In genomic region chr8:61897402-61897801, GRCm38 (mm10) we compare ENCODE assay signal across 25 mouse cellular contexts. TPM values are rescaled to one million over a fixed set of nuclear protein-coding genes. Genes with fewer than 3 reads are reported as not detected.
DNase-seq lines count a peak whose midpoint lies in the region; ATAC-seq lines count a peak whose summit lies in the region.
"Had no signal": no experiment of that assay in that cellular context is flagged by ENCODE, and none has a peak within 500 bp of the region (broad histone marks: within the 10 kb centered on the region; RNA-seq: fewer than 3 reads in every experiment).

No protein-coding gene starts in this region.

- H3K9me3 ChIP-seq in heart, embryonic 10.5 days: no peaks in the 10 kb centered on the region
- no peaks in the 10 kb centered on the region for H3K9me3 ChIP-seq in heart, embryonic 16.5 days (replicated peaks; ENCODE audit: control insufficient read depth, low read length)
- H3K9me3 ChIP-seq: embryonic facial prominence, embryonic 13.5 days; forebrain, embryonic 13.5 days; hindbrain, embryonic 15.5 days; midbrain, embryonic 12.5 days had no signal

- H3K27me3 ChIP-seq in heart, embryonic 10.5 days (ENCODE audit: insufficient read depth, poor library complexity, severe bottlenecking): no peaks in the 10 kb centered on the region
- no peaks in the 10 kb centered on the region for H3K27me3 ChIP-seq in heart, embryonic 16.5 days (ENCODE audit: control insufficient read depth, insufficient read depth, low read length)
- H3K27me3 ChIP-seq: embryonic facial prominence, embryonic 13.5 days; forebrain, embryonic 13.5 days; hindbrain, embryonic 15.5 days; midbrain, embryonic 12.5 days had no signal

- whole genome bisulfite sequencing in heart, embryonic 10.5 days: 53% methylated on average over 1 of the region's 1 CpGs
- 35% methylated on average over 1 of the region's 1 CpGs for WGBS in heart, embryonic 16.5 days

- peak overlapping the region; percentile 54 for H3K4me2 ChIP-seq in heart, embryonic 16.5 days (ENCODE audit: low read depth, low read length)
- H3K4me2 ChIP-seq: embryonic facial prominence, embryonic 13.5 days; forebrain, embryonic 13.5 days; hindbrain, embryonic 15.5 days; midbrain, embryonic 12.5 days had no signal

- intact Hi-C loops in heart, postnatal 25 days (cut with DNase I): loop anchor here (10.0 kb wide), 1 partner anchor 47 kb away; no protein-coding TSS in a partner anchor
- intact Hi-C loops in heart, postnatal 14 days (cut with DNase I): no loop called here

- peaks cover 22% of the 10 kb centered on the region for H3K4me1 ChIP-seq in heart, embryonic 10.5 days
- H3K4me1 ChIP-seq in heart, embryonic 16.5 days (ENCODE audit: control insufficient read depth, insufficient read depth, low read length): peaks cover 15% of the 10 kb centered on the region
- H3K4me1 ChIP-seq: embryonic facial prominence, embryonic 13.5 days; forebrain, embryonic 13.5 days; hindbrain, embryonic 15.5 days had no signal

- H3K27ac ChIP-seq in heart, embryonic 10.5 days: peak overlapping the region; percentile 60
- peak overlapping the region; percentile 22 for H3K27ac ChIP-seq in heart, embryonic 16.5 days (ENCODE audit: low read length)
- H3K27ac ChIP-seq: embryonic facial prominence, embryonic 13.5 days; forebrain, embryonic 13.5 days; hindbrain, embryonic 15.5 days; macrophage; midbrain, embryonic 12.5 days had no signal

- H3K36me3 ChIP-seq in heart, embryonic 10.5 days: peaks cover 33% of the 10 kb centered on the region
- peaks cover 3% of the 10 kb centered on the region; the same call in 1 of the 2 replicates for H3K36me3 ChIP-seq in heart, embryonic 16.5 days (ENCODE audit: control insufficient read depth, insufficient read depth)
- H3K36me3 ChIP-seq: embryonic facial prominence, embryonic 13.5 days; hindbrain, embryonic 15.5 days; midbrain, embryonic 12.5 days had no signal

- H3K4me3 ChIP-seq in heart, embryonic 10.5 days: peak overlapping the region; percentile 13
- peak overlapping the region; percentile 24 for H3K4me3 ChIP-seq in heart, embryonic 16.5 days (ENCODE audit: low read length)
- H3K4me3 ChIP-seq: embryonic facial prominence, embryonic 13.5 days; erythroblast, embryonic 14.5 days; forebrain, embryonic 13.5 days; hindbrain, embryonic 15.5 days; midbrain, embryonic 12.5 days had no signal

- H3K9ac ChIP-seq in heart, embryonic 16.5 days (ENCODE audit: low read length): peak overlapping the region; percentile 1; the same call in 1 of the 2 replicates
- H3K9ac ChIP-seq: embryonic facial prominence, embryonic 13.5 days; forebrain, embryonic 13.5 days; hindbrain, embryonic 15.5 days; midbrain, embryonic 12.5 days had no signal

- ATAC-seq in heart, embryonic 16.5 days (replicated peaks; ENCODE audit: extremely low read depth, insufficient read depth, low FRiP score): no peak
- peak; percentile 52 for ATAC-seq in common myeloid progenitor, adult 5-6 weeks (replicated peaks; ENCODE audit: low read depth, poor library complexity, severe bottlenecking)
- peak; percentile 54; the same call in 1 of the 2 replicates for ATAC-seq in megakaryocyte progenitor cell, adult 5-6 weeks (replicated peaks; ENCODE audit: poor library complexity)
- ATAC-seq: forebrain, embryonic 13.5 days; lung, postnatal 0 days; Patski had no signal

- DNase-seq in heart, embryonic 10.5 days (ENCODE audit: low spot score): no peak
- no peak for DNase-seq in heart, postnatal 25 days (ENCODE audit: low spot score)
- DNase-seq in heart, postnatal 14 days: no peak
- DNase-seq in lung, adult 18-20 months: no peak
- DNase-seq: adrenal gland, postnatal 36 days; cerebellum, adult 2 months; cerebellum, postnatal 25 days; embryo, embryonic 11 days; kidney, adult 2 months; kidney, postnatal 14 days; right cerebral cortex, adult 18-20 months; right cerebral cortex, postnatal 4 days; thymus, postnatal 25 days had no signal

RNA-seq across cellular contexts. Expression of gene Palld, which starts 5.1 kb away (rescaled TPM):
- polyA plus RNA-seq in heart, embryonic 10.5 days (2016; fragmentation: Nextera tagmentation; extraction: Ambion mirVana): 167 and 228 TPM in 2 replicates
- total RNA-seq in heart, postnatal 25 days (2021): 100 to 1,000 TPM; 228 to 233 TPM
- polyA plus RNA-seq in heart, embryonic 16.5 days (2015; fragmentation: Nextera tagmentation; extraction: Ambion mirVana): 189 and 190 TPM in 2 replicates
- 100 to 1,000 TPM; 263 to 269 TPM for total RNA-seq in heart, postnatal 14 days (2021)
- 0.46 and 0.58 TPM in 2 replicates for total RNA-seq in common myeloid progenitor, adult 5-6 weeks (2017)
- 0.17 TPM in 1 of 2 replicates, not detected in the other for total RNA-seq in megakaryocyte progenitor cell, adult 5-6 weeks (2015)
- 0.12 and 0.20 TPM in 2 replicates for total RNA-seq in megakaryocyte progenitor cell, adult 5-6 weeks (2017)

RNA-seq across cellular contexts. Expression of gene Ddx60, which starts 30.5 kb away (rescaled TPM):
- polyA plus RNA-seq in heart, embryonic 10.5 days (2016; fragmentation: Nextera tagmentation; extraction: Ambion mirVana): 0.57 and 2.0 TPM in 2 replicates
- 1 to 10 TPM; 1.3 to 2.1 TPM for total RNA-seq in heart, postnatal 25 days (2021)
- polyA plus RNA-seq in heart, embryonic 16.5 days (2015; fragmentation: Nextera tagmentation; extraction: Ambion mirVana): 2.7 and 3.2 TPM in 2 replicates
- total RNA-seq in heart, postnatal 14 days (2021): 1 to 10 TPM in 1 of 2 experiments, under 1 TPM in 1; 1.00 to 1.7 TPM
- total RNA-seq in common myeloid progenitor, adult 5-6 weeks (2017): 10.3 and 13.2 TPM in 2 replicates
- total RNA-seq in megakaryocyte progenitor cell, adult 5-6 weeks (2015): 1.9 and 3.4 TPM in 2 replicates
- total RNA-seq in megakaryocyte progenitor cell, adult 5-6 weeks (2017): 2.2 and 2.8 TPM in 2 replicates
- polyA plus RNA-seq: erythroblast, embryonic 14.5 days; limb, embryonic 11.5 days had no signal

Comparison
In these comparisons a context has a peak if more than half of its experiments do, and no peak if none do; other contexts are left out.
1. RNA of gene Palld, which starts 5.1 kb away (total RNA-seq): 263 to 269 TPM in heart, postnatal 14 days and 228 to 233 TPM in heart, postnatal 25 days; 0.46 to 0.58 TPM in common myeloid progenitor, adult 5-6 weeks and 0.12 to 0.20 TPM in megakaryocyte progenitor cell, adult 5-6 weeks; every median in the first group is over 100 times any median in the second.